Mouse (Mus musculus) gastrocnemius, adult 8-10 months (tissue): ENCODE measurements around the gene Prkag2. TPM values are rescaled to one million over a fixed set of nuclear protein-coding genes. Genes with fewer than 3 reads are reported as not detected.
"Not testable (repeated sequence)": the region's sequence is repeated elsewhere in the genome, so short reads cannot be mapped to it uniquely, and the experiment has no call there.

Experiments
- DNase-seq, 2 experiments: peaks; one replicate each; pipeline ENCODE4 v3.0.0; 2022; ENCODE audit warnings: low spot score in 2 of 2
- total RNA-seq, 4 experiments: library from RNA; stranded (reverse); gene quantifications; 2 replicates each; pipeline ENCODE4 v1.2.4; 2022

Gene Prkag2
- total RNA-seq, 4 experiments from 2014 or later, result 8.2 to 10.7 (median 9.1) TPM

GRCm38 (mm10) chr5:24827173-24827572, 273.3 kb downstream of the Prkag2 start:
- DNase-seq, result no peak

GRCm38 (mm10) chr5:24826056-24826770, 274.2 kb downstream of the Prkag2 start:
- no peak for DNase-seq

GRCm38 (mm10) chr5:24825365-24826055, 274.9 kb downstream of the Prkag2 start:
- no peak for DNase-seq

GRCm38 (mm10) chr5:24823864-24824405, 276.5 kb downstream of the Prkag2 start:
- no peak for DNase-seq

GRCm38 (mm10) chr5:24822781-24823180, 277.7 kb downstream of the Prkag2 start:
- no peak for DNase-seq

GRCm38 (mm10) chr5:24822231-24822630, 278.2 kb downstream of the Prkag2 start:
- DNase-seq, result not testable (repeated sequence)

GRCm38 (mm10) chr5:24821403-24821841, 279.0 kb downstream of the Prkag2 start:
- DNase-seq, result no peak

GRCm38 (mm10) chr5:24820627-24821026, 279.8 kb downstream of the Prkag2 start:
- DNase-seq, result no peak

GRCm38 (mm10) chr5:24817191-24817590, 283.3 kb downstream of the Prkag2 start:
- DNase-seq, result no peak

- no peak for DNase-seq
Measured at GRCm38 (mm10) chr5:24813946-24814345, 286.5 kb downstream of the Prkag2 start.

- DNase-seq, result no peak
Measured at GRCm38 (mm10) chr5:24813005-24813404, 287.4 kb downstream of the Prkag2 start.

Other genes with a start within 250 kb of the Prkag2 start
- gene Galntl5, start 80.8 kb upstream of the Prkag2 start, total RNA-seq, result not detected
- 10 to 100 TPM in 2 of 4 experiments, 1 to 10 TPM in 2; 9.4 to 12.8 (median 10.3) TPM for gene Galnt11, start 121.3 kb upstream of the Prkag2 start, total RNA-seq
- gene E130116L18Rik, start 122.5 kb upstream of the Prkag2 start, total RNA-seq, result not detected